Mouse (Mus musculus): ENCODE data around the gene Pidd1. TPM values are rescaled to one million over a fixed set of nuclear protein-coding genes. Genes with fewer than 3 reads are reported as not detected.
A peak's percentile ranks its signal among the peaks of the same experiment; 100 is the strongest.

Pidd1 gene
- total RNA-seq, 2 experiments from 2014 or later = 7.3 to 17.9 TPM

GRCm38 (mm10) chr7:141475011-141475804, 31.4 kb upstream of the Pidd1 start, which contains the start of the genes Polr2l and Tspan4:
Polr2l (minus strand) TSS chr7:141475132.
Tspan4 (plus strand) TSS chr7:141475240.
- ATAC-seq (replicated peaks; ENCODE audit: low FRiP score, poor library complexity, severe bottlenecking) = peak; percentile 82

GRCm38 (mm10) chr7:141474160-141474559, 30.3 kb upstream of the Pidd1 start:
- ATAC-seq (replicated peaks; ENCODE audit: low FRiP score, poor library complexity, severe bottlenecking) = no peak

GRCm38 (mm10) chr7:141472763-141473162, 28.9 kb upstream of the Pidd1 start:
- ATAC-seq (replicated peaks; ENCODE audit: low FRiP score, poor library complexity, severe bottlenecking) = no peak

GRCm38 (mm10) chr7:141472226-141472625, 28.4 kb upstream of the Pidd1 start:
- ATAC-seq (replicated peaks; ENCODE audit: low FRiP score, poor library complexity, severe bottlenecking) = no peak

- ATAC-seq (replicated peaks; ENCODE audit: low FRiP score, poor library complexity, severe bottlenecking) = no peak
These were observed 27.4 kb upstream of the Pidd1 start for GRCm38 (mm10) chr7:141471236-141471635.

GRCm38 (mm10) chr7:141470637-141470944, 26.8 kb upstream of the Pidd1 start:
- no peak for ATAC-seq (replicated peaks; ENCODE audit: low FRiP score, poor library complexity, severe bottlenecking)

GRCm38 (mm10) chr7:141469901-141470636, 26.2 kb upstream of the Pidd1 start:
- ATAC-seq (replicated peaks; ENCODE audit: low FRiP score, poor library complexity, severe bottlenecking) = no peak

GRCm38 (mm10) chr7:141469352-141469751, 25.5 kb upstream of the Pidd1 start:
- no peak for ATAC-seq (replicated peaks; ENCODE audit: low FRiP score, poor library complexity, severe bottlenecking)

- peak; percentile 43 for ATAC-seq (replicated peaks; ENCODE audit: low FRiP score, poor library complexity, severe bottlenecking)
These were observed 24.8 kb upstream of the Pidd1 start for GRCm38 (mm10) chr7:141468522-141469211.

GRCm38 (mm10) chr7:141468164-141468521, 24.3 kb upstream of the Pidd1 start:
- peak; percentile 10; the same call in 1 of the 2 replicates for ATAC-seq (replicated peaks; ENCODE audit: low FRiP score, poor library complexity, severe bottlenecking)

GRCm38 (mm10) chr7:141467230-141468030, 23.6 kb upstream of the Pidd1 start, which contains the start of gene Cd151:
Cd151 (plus strand) TSS chr7:141467392.
- peak; percentile 71 for ATAC-seq (replicated peaks; ENCODE audit: low FRiP score, poor library complexity, severe bottlenecking)

- ATAC-seq (replicated peaks; ENCODE audit: low FRiP score, poor library complexity, severe bottlenecking) = peak; percentile 7
These were observed 22.9 kb upstream of the Pidd1 start for GRCm38 (mm10) chr7:141466607-141467148.

GRCm38 (mm10) chr7:141466045-141466394, 22.2 kb upstream of the Pidd1 start:
- ATAC-seq (replicated peaks; ENCODE audit: low FRiP score, poor library complexity, severe bottlenecking) = no peak

GRCm38 (mm10) chr7:141465388-141466044, 21.7 kb upstream of the Pidd1 start:
- no peak for ATAC-seq (replicated peaks; ENCODE audit: low FRiP score, poor library complexity, severe bottlenecking)

GRCm38 (mm10) chr7:141464603-141465201, 20.9 kb upstream of the Pidd1 start:
- no peak for ATAC-seq (replicated peaks; ENCODE audit: low FRiP score, poor library complexity, severe bottlenecking)

- no peak for ATAC-seq (replicated peaks; ENCODE audit: low FRiP score, poor library complexity, severe bottlenecking)
These were observed 20.2 kb upstream of the Pidd1 start for GRCm38 (mm10) chr7:141463824-141464602.

GRCm38 (mm10) chr7:141462333-141462821, 18.6 kb upstream of the Pidd1 start:
- no peak for ATAC-seq (replicated peaks; ENCODE audit: low FRiP score, poor library complexity, severe bottlenecking)
